Mouse (Mus musculus) MEL (cell line): ENCODE measurements at regions not wholly inside any gene's neighbourhood (a gene's known extent, or its start where the extent isn't known, plus 50 kb on each side); places are given as distances from the start of the nearest gene placed in this dataset.

Experiments
- E2F4 ChIP-seq: IDR thresholded peaks from 2 replicates; pipeline ENCODE4 v1.6.1; 2011; ENCODE audit warnings: low read depth, low read length, improper control_type of control experiment, borderline replicate concordance
- POLR2A ChIP-seq, 2 experiments: IDR thresholded peaks; 2 replicates each; pipeline ENCODE4 v1.6.1; 2011 to 2012; ENCODE audit warnings: low read length in 2 of 2, mild to moderate bottlenecking in 2 of 2, control low read depth in 1 of 2, improper control_type of control experiment in 1 of 2, low read depth in 1 of 2, moderate library complexity in 1 of 2; ENCODE audit not compliant: control insufficient read depth in 1 of 2, insufficient read depth in 1 of 2, poor library complexity in 1 of 2

DNA sequence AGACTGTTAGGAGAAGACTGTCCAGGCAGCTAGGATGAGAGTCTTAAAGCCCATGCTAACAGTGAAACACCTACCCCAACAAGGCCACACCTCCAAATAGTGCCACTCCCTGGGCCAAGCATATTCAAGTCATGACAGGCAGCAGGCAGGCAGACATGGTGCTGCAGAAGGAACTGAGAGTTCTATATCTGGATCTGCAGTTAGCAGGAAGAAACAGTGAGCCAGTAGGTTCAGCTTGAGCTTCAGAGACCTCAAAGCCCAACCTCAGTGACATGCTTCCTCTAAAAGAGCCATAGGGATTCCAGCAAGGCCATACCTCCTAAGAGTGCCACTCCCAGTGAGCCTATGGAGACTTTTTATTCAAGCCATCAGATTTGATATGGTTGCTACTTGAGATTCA, 252.0 kb upstream of the Slc30a5 start:
- TF ChIP-seq E2F4 (no peak), POLR2A (IDR thresholded peaks at IDR 0.05; ENCODE audit: control insufficient read depth in 1 of 2, insufficient read depth in 1 of 2, low read depth in 1 of 2, low read length in 2 of 2, poor library complexity in 1 of 2) (no peak)
